Mouse (Mus musculus) liver, postnatal 0 days (tissue): ENCODE results near the gene Fut7. TPM values are rescaled to one million over a fixed set of nuclear protein-coding genes. Genes with fewer than 3 reads are reported as not detected.

Experiments used
- ATAC-seq: fragments of 200-750 bp; cut with Nextera tagmentation; 2 replicates; pipeline ENCODE4 v1.8.0; 2017; ENCODE audit warnings: mild to moderate bottlenecking, moderate library complexity
- DNase-seq: peaks from one replicate; pipeline ENCODE4 v3.0.0-alpha.2; 2016
- H3K27ac ChIP-seq: fragments of 300-500 bp; sonication (generic); 2 replicates; pipeline ENCODE4 v1.5.1; 2014; ENCODE audit warnings: antibody characterized with exemption, moderate library complexity, mild to moderate bottlenecking, low read depth
- H3K27me3 ChIP-seq: fragments of 300-500 bp; sonication (generic); 2 replicates; pipeline ENCODE4 v1.6.1; 2014; ENCODE audit warnings: low read length, control low read depth, mixed read lengths; ENCODE audit not compliant: insufficient read depth
- H3K36me3 ChIP-seq: fragments of 300-500 bp; sonication (generic); replicated peaks from 2 replicates; pipeline ENCODE4 v1.6.1; 2014; ENCODE audit warnings: mild to moderate bottlenecking, control low read depth, low read length, moderate library complexity, mixed read lengths; ENCODE audit not compliant: insufficient read depth
- H3K4me1 ChIP-seq: fragments of 300-500 bp; sonication (generic); 2 replicates; pipeline ENCODE4 v1.6.1; 2014; ENCODE audit warnings: antibody characterized with exemption, mild to moderate bottlenecking, control low read depth; ENCODE audit not compliant: insufficient read depth
- H3K4me2 ChIP-seq: fragments of 300-500 bp; sonication (generic); 2 replicates; pipeline ENCODE4 v1.6.1; 2014; ENCODE audit warnings: low read depth, mild to moderate bottlenecking, low read length, moderate library complexity, mixed read lengths
- H3K4me3 ChIP-seq: fragments of 300-500 bp; sonication (generic); 2 replicates; pipeline ENCODE4 v1.5.1; 2014; ENCODE audit warnings: low read depth, low read length
- H3K9ac ChIP-seq: fragments of 300-500 bp; sonication (generic); replicated peaks from 2 replicates; pipeline ENCODE4 v1.6.1; 2014; ENCODE audit warnings: mild to moderate bottlenecking, moderate library complexity
- H3K9me3 ChIP-seq: fragments of 300-500 bp; sonication (generic); 2 replicates; pipeline ENCODE4 v1.6.1; 2016; ENCODE audit warnings: mild to moderate bottlenecking, control low read depth, low read length, mixed read lengths
- CTCF ChIP-seq: sonication (generic); IDR thresholded peaks from 2 replicates; pipeline ENCODE4 v1.5.1; 2016; ENCODE audit warnings: antibody characterized with exemption, low read depth
- EP300 ChIP-seq: IDR thresholded peaks from 2 replicates; pipeline ENCODE4 v1.6.1; 2016; ENCODE audit warnings: antibody characterized with exemption, low read depth, mild to moderate bottlenecking
- WGBS: fragments of 180-500 bp; shearing (Covaris S2); extraction: QIAGEN DNeasy Blood & Tissue Kit; methylation state at CpG from one replicate; pipeline ENCODE4 v1.1.7; 2014; ENCODE audit not compliant: insufficient replicate concordance; 5-methylcytosine and 5-hydroxymethylcytosine counted together
- polyA plus RNA-seq: library from polyadenylated mRNA; unstranded; fragments of >200 nt; fragmentation: Nextera tagmentation; extraction: Ambion mirVana; gene quantifications from 2 replicates; pipeline ENCODE4 v1.2.1, GENCODE M21; 2015

Gene Fut7
- polyA plus RNA-seq, 1 experiment from 2014 or later = 0.78 TPM

DNA sequence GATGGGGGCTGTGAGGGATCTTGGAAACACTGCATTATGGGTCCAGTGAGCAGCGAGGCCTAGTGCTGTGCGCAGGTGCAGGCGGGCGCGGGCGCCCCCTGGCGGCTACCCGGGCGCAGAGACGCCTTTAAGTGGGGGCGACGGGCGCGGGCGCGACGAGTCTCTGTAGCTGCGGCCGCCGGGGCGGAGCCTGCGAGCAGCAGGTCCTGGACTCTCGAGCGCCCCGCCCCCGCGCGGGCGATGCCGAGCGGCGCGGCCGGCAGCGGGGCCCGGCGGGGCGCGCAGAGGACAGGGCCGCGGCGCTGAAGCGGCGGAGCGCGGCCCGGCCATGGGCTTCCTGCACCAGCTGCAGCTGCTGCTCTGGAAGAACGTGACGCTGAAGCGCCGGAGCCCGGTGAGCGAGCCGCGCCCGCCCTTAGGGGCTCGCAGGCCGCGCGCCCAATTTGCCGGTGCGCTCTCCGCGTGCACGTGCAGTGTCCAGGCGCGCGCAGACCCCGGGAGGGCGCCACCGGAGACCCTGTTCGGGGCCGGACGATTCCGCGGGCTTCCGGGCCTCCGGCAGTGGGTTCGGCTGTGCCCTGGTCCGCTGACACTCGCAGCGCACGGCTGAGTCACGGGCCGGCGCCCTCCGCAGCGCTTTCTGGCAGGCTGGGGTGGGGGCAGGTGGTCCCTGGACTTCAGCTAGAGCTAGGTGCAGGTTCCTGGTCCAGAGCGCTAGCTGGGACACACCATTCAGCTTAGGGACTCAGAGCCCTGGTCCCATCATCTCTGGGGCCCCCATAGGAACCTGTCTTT is 5.6 kb downstream of the Fut7 start, which contains the start of gene Abca2:
TSS of gene Abca2 (plus strand) at position 262 of the 795 bp plus-strand sequence.
- peaks cover 9% of the 10 kb centered on the region; the same call in 1 of the 2 replicates for H3K4me1 ChIP-seq
- DNase-seq (peak; percentile 93), ATAC-seq (peak; percentile 89)
- H3K4me2 ChIP-seq = peak within 1 kb of the TSS; percentile 100
- peak; percentile 94 for TF ChIP-seq CTCF
- TF ChIP-seq EP300 = no peak
- peaks cover 3% of the 10 kb centered on the region; the same call in 1 of the 2 replicates for H3K27me3 ChIP-seq
- no peaks in the 10 kb centered on the region for H3K36me3 ChIP-seq
- H3K9me3 ChIP-seq = no peaks in the 10 kb centered on the region
- peak within 1 kb of the TSS; percentile 68 for H3K9ac ChIP-seq
- WGBS = 1% methylated on average over 71 of the region's 89 CpGs
- no peak within 1 kb of the TSS for H3K27ac ChIP-seq
- H3K4me3 ChIP-seq = peak within 1 kb of the TSS; percentile 59

DNA sequence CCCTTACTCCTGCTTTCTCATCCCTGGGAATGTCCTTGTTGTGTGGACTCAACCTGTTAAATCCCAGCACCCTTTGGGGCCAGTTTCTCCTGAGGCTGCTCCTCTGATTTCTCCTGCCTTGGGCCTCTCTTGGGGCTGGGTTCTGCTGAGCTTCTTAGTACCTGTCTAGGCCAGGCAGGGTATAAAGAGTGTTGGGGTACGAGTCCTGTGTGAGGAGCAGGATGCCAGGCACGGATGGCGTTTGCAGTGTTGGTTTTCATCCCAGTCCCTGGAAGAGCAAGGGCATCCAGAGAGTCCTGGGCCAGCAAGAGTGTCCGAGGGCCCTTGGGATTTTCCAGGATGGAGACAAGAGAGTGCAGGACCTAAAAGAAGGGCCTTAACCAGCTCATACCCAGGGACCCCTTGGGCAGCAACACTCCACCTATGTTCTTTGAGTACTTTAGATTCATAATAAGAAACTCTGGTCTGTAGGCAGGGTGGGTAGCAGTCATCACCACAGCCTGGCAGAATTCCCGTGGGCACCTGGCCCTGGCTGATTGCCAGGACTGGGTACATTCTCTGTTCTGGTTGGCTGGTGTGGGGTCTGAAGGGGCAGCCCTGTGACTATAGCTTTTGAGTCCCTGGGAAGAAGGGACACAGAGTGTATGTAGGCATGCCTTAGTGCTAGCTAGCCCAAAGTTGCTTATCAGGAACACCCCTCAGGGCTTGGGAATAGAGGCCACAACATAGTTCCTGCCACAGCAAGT is 6.5 kb downstream of the Fut7 start:
- Histone ChIP-seq H3K27me3 (peaks cover 3% of the 10 kb centered on the region; the same call in 1 of the 2 replicates), H3K9me3 (no peaks in the 10 kb centered on the region), H3K4me2 (peak overlapping the region; percentile 100; the same call in 1 of the 2 replicates), H3K9ac (no peak overlapping the region), H3K4me3 (no peak overlapping the region), H3K27ac (no peak overlapping the region), H3K36me3 (no peaks in the 10 kb centered on the region), H3K4me1 (peaks cover 9% of the 10 kb centered on the region; the same call in 1 of the 2 replicates)
- WGBS = 69% methylated on average over 5 of the region's 5 CpGs
- ATAC-seq (no peak), DNase-seq (no peak)
- no peak for TF ChIP-seq CTCF
- no peak for TF ChIP-seq EP300

DNA sequence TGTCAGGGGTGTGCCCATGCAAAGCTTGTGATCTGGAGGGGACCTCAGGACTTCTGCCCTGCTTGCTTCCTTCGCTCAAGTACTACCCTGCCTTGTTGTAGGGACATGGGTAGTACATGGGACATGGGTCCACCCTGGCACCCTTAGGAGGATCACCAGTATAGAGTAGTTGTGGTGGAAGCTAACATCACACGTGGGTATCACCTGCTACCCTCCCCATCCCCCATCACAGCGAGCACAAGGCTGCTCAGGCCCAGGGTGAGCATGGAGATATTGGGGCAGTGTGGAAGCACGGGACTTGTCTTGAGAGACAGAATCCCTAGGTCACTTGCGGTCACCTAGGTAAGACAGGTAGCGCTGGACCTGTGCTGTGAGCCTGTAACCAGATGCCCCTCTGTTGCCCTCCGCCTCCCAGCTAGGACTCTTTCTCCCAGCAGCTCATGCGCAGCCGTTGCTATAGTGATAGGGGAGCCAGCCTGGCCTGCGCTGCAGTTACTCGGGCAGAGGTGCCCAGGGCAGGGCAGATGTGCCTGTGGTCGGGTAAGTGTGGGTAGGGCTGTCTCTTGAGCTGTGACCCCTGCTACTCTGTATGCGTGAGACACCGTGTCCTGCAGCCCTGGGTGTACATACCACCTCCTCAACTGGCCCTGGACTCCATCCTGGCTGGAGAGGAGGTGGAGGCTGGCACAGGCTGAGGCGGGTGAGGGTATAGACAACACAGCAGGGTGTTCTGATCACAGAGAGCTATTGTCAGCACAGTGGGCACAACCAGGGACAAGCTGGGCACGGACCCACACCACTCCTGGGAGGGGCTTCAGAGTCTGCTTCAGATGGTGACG is 7.5 kb downstream of the Fut7 start:
- Histone ChIP-seq H3K4me1 (peaks cover 9% of the 10 kb centered on the region; the same call in 1 of the 2 replicates), H3K9me3 (no peaks in the 10 kb centered on the region), H3K27me3 (peaks cover 3% of the 10 kb centered on the region; the same call in 1 of the 2 replicates), H3K27ac (no peak overlapping the region), H3K9ac (no peak overlapping the region), H3K36me3 (no peaks in the 10 kb centered on the region), H3K4me2 (no peak overlapping the region), H3K4me3 (no peak overlapping the region)
- ATAC-seq (no peak), DNase-seq (no peak)
- 83% methylated on average over 17 of the region's 17 CpGs for WGBS
- no peak for TF ChIP-seq CTCF
- no peak for TF ChIP-seq EP300

DNA sequence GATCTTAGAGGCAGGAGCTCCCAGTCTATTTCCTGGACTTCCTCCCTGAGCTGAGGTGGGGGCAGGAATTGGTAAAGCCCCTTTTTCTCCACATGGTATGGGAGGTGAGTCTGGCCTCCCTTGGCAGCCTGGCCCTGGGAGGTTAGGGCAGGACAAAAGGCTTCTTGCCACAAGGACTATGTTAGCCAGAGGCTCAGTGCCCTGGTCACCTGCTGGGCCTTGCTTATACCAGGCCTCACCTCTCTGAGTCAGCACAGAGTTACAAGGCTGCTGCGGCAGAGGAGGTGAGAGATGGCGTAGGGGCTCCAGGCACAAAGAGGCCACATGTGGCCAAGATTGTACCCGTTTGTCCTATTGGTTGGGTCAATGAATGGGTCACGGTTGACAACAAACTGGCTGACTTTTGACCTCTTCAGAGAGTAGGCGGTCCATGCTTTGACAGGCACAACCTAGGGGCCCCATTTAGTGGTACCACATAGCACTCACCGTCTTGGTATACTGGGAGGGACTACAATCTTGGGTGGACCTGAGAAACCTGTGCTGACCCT is 8.3 kb downstream of the Fut7 start:
- Histone ChIP-seq H3K9ac (no peak overlapping the region), H3K27me3 (0 out of 2 replicates have a peak, but pooled peaks cover 2% of the 10 kb centered on the region), H3K4me2 (no peak overlapping the region), H3K27ac (no peak overlapping the region), H3K4me1 (peaks cover 9% of the 10 kb centered on the region; the same call in 1 of the 2 replicates), H3K36me3 (no peaks in the 10 kb centered on the region), H3K9me3 (no peaks in the 10 kb centered on the region), H3K4me3 (no peak overlapping the region)
- 68% methylated on average over 6 of the region's 6 CpGs for WGBS
- DNase-seq (no peak), ATAC-seq (no peak)
- no peak for TF ChIP-seq CTCF
- no peak for TF ChIP-seq EP300

DNA sequence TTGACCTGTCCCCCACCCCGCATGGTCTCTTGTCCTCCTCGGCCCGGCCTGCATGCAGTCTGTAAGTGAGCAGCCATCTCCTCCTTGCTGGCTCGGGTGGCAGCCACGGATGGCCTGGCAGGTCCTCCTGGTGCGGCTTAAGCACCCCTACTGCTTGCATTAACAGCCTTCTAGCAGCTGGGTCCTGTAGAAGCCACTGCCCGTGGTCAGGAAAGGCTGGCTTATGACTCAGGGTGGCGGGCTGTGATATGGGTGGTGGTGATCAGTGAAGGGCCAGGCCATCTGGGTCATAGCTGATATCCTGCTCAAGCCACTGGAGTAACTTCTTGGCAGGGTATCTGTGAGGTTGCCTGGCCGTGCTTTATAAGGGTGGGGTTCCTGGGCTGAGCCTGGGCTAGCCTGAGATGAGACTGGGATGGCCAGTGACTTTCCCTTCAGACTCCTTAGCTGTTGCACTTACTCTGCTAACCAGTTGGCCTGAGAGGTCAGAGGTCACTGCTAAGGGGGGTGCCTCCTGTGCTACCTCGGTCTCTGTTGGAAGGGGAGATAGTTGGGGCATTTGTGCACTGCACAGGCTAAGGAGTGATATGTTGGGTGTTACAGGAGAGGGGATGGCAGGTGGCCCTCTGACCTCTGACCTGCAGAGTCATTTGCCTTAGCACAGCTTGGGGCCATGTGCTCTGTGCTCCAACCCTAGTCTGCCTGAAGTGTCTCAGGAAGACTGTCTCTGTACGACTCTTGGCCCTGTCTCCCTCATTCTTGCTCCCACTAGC is 9.4 kb downstream of the Fut7 start:
- TF ChIP-seq EP300 = no peak
- TF ChIP-seq CTCF = no peak
- H3K27me3 ChIP-seq = no peaks in the 10 kb centered on the region
- peaks cover 9% of the 10 kb centered on the region; the same call in 1 of the 2 replicates for H3K4me1 ChIP-seq
- no peaks in the 10 kb centered on the region for H3K36me3 ChIP-seq
- no peak overlapping the region for H3K9ac ChIP-seq
- H3K9me3 ChIP-seq = no peaks in the 10 kb centered on the region
- H3K4me3 ChIP-seq = no peak overlapping the region
- ATAC-seq (no peak), DNase-seq (no peak)
- H3K4me2 ChIP-seq = no peak overlapping the region
- H3K27ac ChIP-seq = no peak overlapping the region
- 69% methylated on average over 11 of the region's 11 CpGs for WGBS
